Mouse (Mus musculus) liver, postnatal 0 days (tissue): ENCODE measurements around the gene Ptgis. TPM values are rescaled to one million over a fixed set of nuclear protein-coding genes. Genes with fewer than 3 reads are reported as not detected.

Source experiments
- ATAC-seq: fragments of 200-750 bp; cut with Nextera tagmentation; 2 replicates; pipeline ENCODE4 v1.8.0; 2017; ENCODE audit warnings: mild to moderate bottlenecking, moderate library complexity
- DNase-seq: peaks from one replicate; pipeline ENCODE4 v3.0.0-alpha.2; 2016
- H3K27ac ChIP-seq: fragments of 300-500 bp; sonication (generic); 2 replicates; pipeline ENCODE4 v1.5.1; 2014; ENCODE audit warnings: antibody characterized with exemption, moderate library complexity, mild to moderate bottlenecking, low read depth
- H3K27me3 ChIP-seq: fragments of 300-500 bp; sonication (generic); 2 replicates; pipeline ENCODE4 v1.6.1; 2014; ENCODE audit warnings: low read length, control low read depth, mixed read lengths; ENCODE audit not compliant: insufficient read depth
- H3K36me3 ChIP-seq: fragments of 300-500 bp; sonication (generic); replicated peaks from 2 replicates; pipeline ENCODE4 v1.6.1; 2014; ENCODE audit warnings: mild to moderate bottlenecking, control low read depth, low read length, moderate library complexity, mixed read lengths; ENCODE audit not compliant: insufficient read depth
- H3K4me1 ChIP-seq: fragments of 300-500 bp; sonication (generic); 2 replicates; pipeline ENCODE4 v1.6.1; 2014; ENCODE audit warnings: antibody characterized with exemption, mild to moderate bottlenecking, control low read depth; ENCODE audit not compliant: insufficient read depth
- H3K4me2 ChIP-seq: fragments of 300-500 bp; sonication (generic); 2 replicates; pipeline ENCODE4 v1.6.1; 2014; ENCODE audit warnings: low read depth, mild to moderate bottlenecking, low read length, moderate library complexity, mixed read lengths
- H3K4me3 ChIP-seq: fragments of 300-500 bp; sonication (generic); 2 replicates; pipeline ENCODE4 v1.5.1; 2014; ENCODE audit warnings: low read depth, low read length
- H3K9ac ChIP-seq: fragments of 300-500 bp; sonication (generic); replicated peaks from 2 replicates; pipeline ENCODE4 v1.6.1; 2014; ENCODE audit warnings: mild to moderate bottlenecking, moderate library complexity
- H3K9me3 ChIP-seq: fragments of 300-500 bp; sonication (generic); 2 replicates; pipeline ENCODE4 v1.6.1; 2016; ENCODE audit warnings: mild to moderate bottlenecking, control low read depth, low read length, mixed read lengths
- CTCF ChIP-seq: sonication (generic); IDR thresholded peaks from 2 replicates; pipeline ENCODE4 v1.5.1; 2016; ENCODE audit warnings: antibody characterized with exemption, low read depth
- EP300 ChIP-seq: IDR thresholded peaks from 2 replicates; pipeline ENCODE4 v1.6.1; 2016; ENCODE audit warnings: antibody characterized with exemption, low read depth, mild to moderate bottlenecking
- WGBS: fragments of 180-500 bp; shearing (Covaris S2); extraction: QIAGEN DNeasy Blood & Tissue Kit; methylation state at CpG from one replicate; pipeline ENCODE4 v1.1.7; 2014; ENCODE audit not compliant: insufficient replicate concordance; 5-methylcytosine and 5-hydroxymethylcytosine counted together
- polyA plus RNA-seq: library from polyadenylated mRNA; unstranded; fragments of >200 nt; fragmentation: Nextera tagmentation; extraction: Ambion mirVana; gene quantifications from 2 replicates; pipeline ENCODE4 v1.2.1, GENCODE M21; 2015

Ptgis gene
- polyA plus RNA-seq, 1 experiment from 2014 or later: 1.8 TPM

DNA sequence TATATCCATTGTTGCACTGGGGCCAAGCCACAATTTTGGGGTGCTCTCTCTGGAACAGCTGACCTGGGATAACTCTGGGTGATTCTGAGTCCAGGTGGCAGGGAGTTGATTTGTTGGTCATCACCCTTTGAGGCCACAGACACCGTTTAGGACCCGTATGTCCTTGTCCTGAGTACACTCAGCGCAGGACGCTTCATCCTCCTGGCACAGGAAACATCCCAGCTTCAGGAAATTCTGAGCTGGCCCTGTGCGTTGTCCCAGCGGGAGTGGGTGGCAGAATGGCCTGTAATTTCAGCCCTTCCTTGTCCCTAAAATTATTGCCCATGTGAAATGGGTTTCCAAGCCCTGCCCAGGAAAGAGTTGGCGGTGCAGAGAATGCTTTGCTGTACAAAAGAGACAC lies 37.6 kb upstream of the Ptgis start:
- Histone ChIP-seq H3K4me2 (no peak overlapping the region), H3K4me1 (no peaks in the 10 kb centered on the region), H3K36me3 (no peaks in the 10 kb centered on the region), H3K27ac (no peak overlapping the region), H3K4me3 (no peak overlapping the region), H3K27me3 (no peaks in the 10 kb centered on the region), H3K9me3 (no peaks in the 10 kb centered on the region), H3K9ac (no peak overlapping the region)
- no peak for TF ChIP-seq EP300
- no peak for TF ChIP-seq CTCF
- no peak for DNase-seq
- no peak for ATAC-seq
- 69% methylated on average over 7 of the region's 7 CpGs for WGBS

DNA sequence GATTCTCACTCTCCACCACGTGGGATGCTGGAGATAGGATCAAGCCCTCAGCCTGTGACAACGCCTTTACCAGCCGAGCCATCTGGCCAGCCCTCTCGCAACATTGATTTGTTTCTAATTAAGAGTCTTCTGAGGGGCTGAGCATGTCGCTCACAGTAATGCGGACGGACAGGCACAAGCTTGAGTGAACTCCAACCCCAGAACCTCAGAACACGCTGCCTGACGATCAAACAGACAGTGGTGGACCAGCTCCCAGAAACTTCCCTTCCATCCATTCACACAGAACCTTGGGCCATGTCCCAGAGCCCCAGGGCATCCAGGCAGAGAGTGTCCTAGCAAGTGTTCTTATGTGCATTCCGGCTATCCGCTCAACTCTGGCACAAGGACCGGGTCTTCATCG lies 36.6 kb upstream of the Ptgis start:
- 77% methylated on average over 13 of the region's 13 CpGs for WGBS
- no peak overlapping the region for H3K9ac ChIP-seq

DNA sequence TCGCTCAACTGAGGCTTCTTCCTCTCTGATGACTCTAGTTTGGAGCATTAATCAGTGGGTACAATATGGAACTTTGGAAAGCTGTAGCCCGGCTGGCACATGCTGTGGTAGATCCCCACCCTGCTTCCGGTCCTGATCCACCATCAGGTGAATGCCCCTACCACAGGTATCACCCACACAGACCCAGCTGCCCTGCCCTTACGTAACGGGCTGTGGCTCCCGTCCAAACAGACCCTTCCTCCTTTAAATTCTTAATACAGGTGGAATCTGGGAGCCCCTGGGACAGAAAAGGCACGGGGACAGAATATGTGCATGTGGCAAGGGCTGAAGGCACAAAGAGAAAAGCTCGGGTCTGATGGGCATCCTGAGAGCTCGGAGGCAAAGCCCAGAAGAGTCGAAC lies 35.5 kb upstream of the Ptgis start:
- Histone ChIP-seq H3K4me1 (no peaks in the 10 kb centered on the region), H3K4me2 (no peak overlapping the region), H3K27me3 (no peaks in the 10 kb centered on the region), H3K36me3 (no peaks in the 10 kb centered on the region), H3K4me3 (no peak overlapping the region), H3K9ac (no peak overlapping the region), H3K9me3 (no peaks in the 10 kb centered on the region), H3K27ac (no peak overlapping the region)
- ATAC-seq (no peak), DNase-seq (no peak)
- TF ChIP-seq EP300: no peak
- no peak for TF ChIP-seq CTCF
- 75% methylated on average over 10 of the region's 10 CpGs for WGBS

More for the DNA sequence above, 36.6 kb upstream of the Ptgis start:
- no peak for DNase-seq
- H3K27me3 ChIP-seq: no peaks in the 10 kb centered on the region
- no peaks in the 10 kb centered on the region for H3K4me1 ChIP-seq
- no peak for ATAC-seq
- H3K27ac ChIP-seq: no peak overlapping the region
- no peak overlapping the region for H3K4me3 ChIP-seq
- TF ChIP-seq EP300 (no peak), CTCF (no peak)
- no peaks in the 10 kb centered on the region for H3K36me3 ChIP-seq
- H3K4me2 ChIP-seq: no peak overlapping the region
- no peaks in the 10 kb centered on the region for H3K9me3 ChIP-seq

DNA sequence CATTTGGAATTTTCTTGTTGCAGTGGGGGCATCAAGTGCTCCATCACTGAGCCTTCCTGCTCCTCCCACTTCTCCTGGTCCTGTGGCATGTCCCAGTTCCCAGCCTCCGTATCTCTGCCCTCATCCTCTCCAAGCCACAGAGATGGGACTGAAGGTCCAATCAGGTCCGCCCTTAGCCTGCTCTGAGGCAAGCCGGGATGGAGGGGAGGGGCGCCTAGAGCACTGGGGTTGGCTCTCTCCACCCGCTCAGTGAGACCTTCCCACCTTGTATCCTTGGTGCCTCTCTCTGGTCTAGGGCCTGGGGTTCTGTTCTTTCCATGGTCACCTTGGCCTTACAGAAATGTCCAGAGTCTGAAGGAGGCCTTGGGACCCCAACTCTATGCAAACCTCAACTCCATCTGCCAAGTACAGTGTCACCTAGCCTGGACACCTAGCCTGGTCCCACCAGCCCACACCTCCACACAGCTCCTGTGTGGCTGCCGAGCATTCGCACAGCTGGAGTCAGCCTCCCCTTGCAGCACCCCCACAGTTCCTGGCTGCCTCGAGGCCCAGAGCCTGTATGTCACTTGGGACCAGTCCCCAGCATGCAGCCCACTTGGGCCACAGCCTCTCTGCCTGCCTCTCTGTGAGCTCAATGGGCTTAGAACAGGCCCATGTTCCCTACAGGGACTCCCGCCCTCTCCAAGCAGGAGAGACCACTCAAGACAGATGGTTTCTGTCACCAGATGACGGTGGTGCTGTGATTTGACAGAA lies 34.5 kb upstream of the Ptgis start:
- no peak overlapping the region for H3K4me2 ChIP-seq
- no peaks in the 10 kb centered on the region for H3K9me3 ChIP-seq
- H3K36me3 ChIP-seq: no peaks in the 10 kb centered on the region
- ATAC-seq (no peak), DNase-seq (no peak)
- H3K4me3 ChIP-seq: no peak overlapping the region
- H3K27ac ChIP-seq: no peak overlapping the region
- H3K9ac ChIP-seq: no peak overlapping the region
- no peaks in the 10 kb centered on the region for H3K27me3 ChIP-seq
- 64% methylated on average over 10 of the region's 10 CpGs for WGBS
- no peaks in the 10 kb centered on the region for H3K4me1 ChIP-seq
- TF ChIP-seq EP300 (no peak), CTCF (no peak)

DNA sequence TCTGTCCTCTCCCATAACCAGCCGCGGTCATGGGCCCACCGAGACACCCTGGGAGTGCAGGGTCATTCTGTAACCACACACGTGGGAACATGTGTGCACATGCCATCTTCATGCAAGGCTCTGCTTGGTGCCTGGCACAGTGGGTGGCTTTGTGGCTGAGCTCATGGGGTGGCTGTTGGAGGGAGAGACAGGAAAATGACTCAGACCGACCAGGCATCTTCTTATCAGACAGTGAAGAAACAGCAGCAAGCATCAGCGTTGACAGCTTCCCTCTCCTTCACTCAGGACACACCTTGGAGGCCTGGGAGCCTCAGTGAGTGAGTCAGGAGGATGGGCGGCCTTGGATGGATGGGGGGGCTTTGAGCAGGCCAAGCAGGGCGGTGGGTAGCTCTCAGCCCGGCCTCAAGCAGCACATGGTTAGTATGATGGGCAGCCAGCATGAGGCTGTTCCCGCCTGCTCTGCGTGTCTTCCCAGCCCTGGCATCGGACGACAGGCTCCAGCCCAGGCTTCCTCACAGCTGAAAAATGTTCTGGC lies 32.9 kb upstream of the Ptgis start:
- Histone ChIP-seq H3K4me3 (no peak overlapping the region), H3K27me3 (no peaks in the 10 kb centered on the region), H3K27ac (no peak overlapping the region), H3K9me3 (no peaks in the 10 kb centered on the region), H3K9ac (no peak overlapping the region), H3K4me2 (no peak overlapping the region), H3K4me1 (no peaks in the 10 kb centered on the region), H3K36me3 (no peaks in the 10 kb centered on the region)
- TF ChIP-seq EP300 (no peak), CTCF (no peak)
- 65% methylated on average over 13 of the region's 13 CpGs for WGBS
- ATAC-seq: no peak
- DNase-seq: no peak

DNA sequence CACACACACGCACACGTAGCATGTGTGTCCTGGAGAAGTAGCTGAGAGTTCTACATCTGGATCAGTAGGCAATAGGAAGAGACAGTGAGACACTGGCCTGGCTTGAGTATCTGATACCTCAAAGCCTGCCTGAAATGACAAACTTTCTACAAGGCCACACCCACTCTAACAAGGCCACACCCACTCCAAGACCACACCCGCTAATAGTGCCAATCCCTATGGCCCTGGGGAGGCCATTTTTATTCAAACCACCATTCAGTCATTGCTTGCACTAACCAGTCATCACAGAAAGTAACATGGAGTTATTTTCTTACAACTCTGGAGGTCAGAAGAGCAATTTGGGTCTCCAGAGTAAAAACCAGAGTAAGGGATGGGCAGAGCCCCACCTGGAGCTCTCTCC lies 32.3 kb upstream of the Ptgis start:
- Histone ChIP-seq H3K4me2 (no peak overlapping the region), H3K4me1 (no peaks in the 10 kb centered on the region), H3K4me3 (no peak overlapping the region), H3K36me3 (no peaks in the 10 kb centered on the region), H3K9ac (no peak overlapping the region), H3K27ac (no peak overlapping the region), H3K27me3 (no peaks in the 10 kb centered on the region), H3K9me3 (no peaks in the 10 kb centered on the region)
- DNase-seq: no peak
- 78% methylated on average over 3 of the region's 3 CpGs for WGBS
- TF ChIP-seq EP300 (no peak), CTCF (no peak)
- no peak for ATAC-seq
